Mouse (Mus musculus): ENCODE results near the gene Mon1a.

Mon1a gene

DNA sequence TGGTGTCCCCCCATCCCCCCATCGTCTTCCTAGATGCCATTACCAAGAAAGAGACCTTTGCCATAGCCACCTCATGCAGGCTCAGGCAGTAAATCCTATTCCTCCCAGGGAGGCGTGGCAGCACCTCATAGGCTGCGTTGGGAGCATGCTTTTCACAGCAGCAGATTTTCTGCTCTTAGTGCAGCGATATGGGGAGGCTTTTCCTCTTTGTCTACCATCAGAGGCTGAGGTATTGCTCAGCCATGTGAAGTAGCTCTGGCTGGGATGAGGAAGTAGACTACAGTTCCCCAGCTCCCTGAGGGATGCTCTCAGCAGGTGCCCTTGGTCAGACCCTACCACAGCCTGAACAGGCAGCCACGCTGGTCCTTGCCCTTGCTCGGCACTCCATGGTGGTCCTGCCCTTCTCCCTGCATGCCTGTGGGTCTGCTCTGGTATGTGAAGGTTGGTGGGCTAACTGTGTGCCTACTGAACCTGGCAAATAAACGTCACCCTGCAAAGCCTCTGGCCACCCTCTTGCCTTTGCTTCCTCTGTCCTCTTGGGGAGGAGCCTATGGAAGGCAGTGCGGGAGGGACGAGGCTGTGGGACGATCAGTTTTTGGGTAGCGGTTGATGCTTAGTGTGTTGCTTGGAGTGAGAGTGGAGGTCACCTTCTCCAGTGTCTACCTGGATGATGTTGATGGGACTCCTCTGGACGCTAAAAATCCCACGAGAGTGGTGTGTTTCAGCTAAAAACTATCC is 61.4 kb downstream of the Mon1a start:
- no peak for DNase-seq (ENCODE audit: extremely low spot score, low read depth, low spot score)

DNA sequence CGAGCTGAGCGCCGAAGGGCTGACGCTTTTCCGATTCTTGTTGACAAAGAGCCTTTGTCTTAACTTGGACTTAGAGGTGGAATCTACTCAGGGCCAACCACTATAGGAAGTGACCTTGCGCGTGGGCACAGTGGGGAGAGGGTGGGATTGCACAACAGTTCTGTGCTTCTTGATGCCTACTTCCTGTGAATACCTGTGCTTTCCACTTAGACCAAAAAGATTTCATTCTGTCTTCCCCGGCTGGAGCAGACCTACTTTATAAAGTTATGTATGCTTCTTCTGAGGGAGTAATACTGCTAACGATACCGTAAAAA is 61.9 kb downstream of the Mon1a start, which contains the start of gene Traip:
Gene Traip, plus strand, starts transcription at position 215 of the 314 bp plus-strand sequence.
- no peak for DNase-seq (ENCODE audit: extremely low spot score, low read depth, low spot score)

DNA sequence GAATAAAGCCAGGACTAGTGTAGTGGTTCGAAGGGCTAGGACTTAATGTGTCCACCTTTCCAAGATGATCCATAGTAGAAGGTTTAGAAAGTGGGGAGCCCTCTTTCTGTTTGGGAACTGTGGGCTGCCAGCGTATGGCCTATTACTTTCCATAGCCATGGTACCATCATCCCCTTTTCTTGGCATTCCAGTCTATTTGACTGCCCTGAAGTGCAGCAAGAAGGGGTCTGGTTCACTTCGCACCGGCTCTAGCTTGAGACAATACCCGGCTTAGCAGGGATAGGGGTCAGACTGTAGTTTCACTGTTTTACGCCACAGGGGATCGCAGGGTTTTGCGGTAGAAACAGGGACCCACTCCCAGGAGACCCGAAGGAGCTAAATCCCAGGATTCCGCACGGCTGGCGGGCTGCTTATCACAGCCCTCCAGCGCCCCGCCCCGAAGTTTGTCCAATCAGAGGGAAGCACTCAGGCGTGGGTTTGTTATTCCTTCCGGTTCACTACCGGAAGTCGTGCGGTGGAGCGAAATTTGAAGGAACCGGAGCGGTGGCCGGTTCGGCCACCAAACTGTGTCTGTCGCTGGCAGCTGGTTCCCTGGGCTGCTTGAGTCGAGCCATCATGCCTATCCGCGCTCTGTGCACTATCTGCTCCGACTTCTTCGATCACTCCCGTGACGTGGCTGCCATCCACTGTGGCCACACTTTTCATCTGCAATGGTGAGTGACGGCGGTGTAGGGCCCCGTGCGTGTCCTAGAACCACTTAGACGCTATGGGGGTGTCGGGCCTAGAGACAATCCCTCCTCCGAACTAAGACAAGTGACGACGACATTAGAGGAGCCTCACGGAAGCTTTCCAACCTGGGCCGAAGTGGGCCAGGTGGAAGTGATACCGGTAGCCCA is 62.8 kb downstream of the Mon1a start:
- peak; percentile 57 for DNase-seq (ENCODE audit: extremely low spot score, low read depth, low spot score)

Measured in hindlimb bud, embryonic 11.5 days (tissue).